Mouse (Mus musculus) layer of hippocampus, postnatal 14 days (tissue): ENCODE data around the gene Dppa4. TPM values are rescaled to one million over a fixed set of nuclear protein-coding genes. Genes with fewer than 3 reads are reported as not detected.

Experiments used
- DNase-seq, 2 experiments: peaks; one replicate each; pipeline ENCODE4 v3.0.0; 2021 to 2022; ENCODE audit warnings: low spot score in 2 of 2, mixed read lengths in 1 of 2
- total RNA-seq, 2 experiments: library from RNA; stranded (reverse); gene quantifications; 2 replicates each; pipeline ENCODE4 v1.2.3; 2021

The Dppa4 gene
- total RNA-seq, 2 experiments from 2014 or later, result not detected

- DNase-seq, result no peak
Observed at GRCm38 (mm10) chr16:48323602-48324345, 40.2 kb downstream of the Dppa4 start.

DNA sequence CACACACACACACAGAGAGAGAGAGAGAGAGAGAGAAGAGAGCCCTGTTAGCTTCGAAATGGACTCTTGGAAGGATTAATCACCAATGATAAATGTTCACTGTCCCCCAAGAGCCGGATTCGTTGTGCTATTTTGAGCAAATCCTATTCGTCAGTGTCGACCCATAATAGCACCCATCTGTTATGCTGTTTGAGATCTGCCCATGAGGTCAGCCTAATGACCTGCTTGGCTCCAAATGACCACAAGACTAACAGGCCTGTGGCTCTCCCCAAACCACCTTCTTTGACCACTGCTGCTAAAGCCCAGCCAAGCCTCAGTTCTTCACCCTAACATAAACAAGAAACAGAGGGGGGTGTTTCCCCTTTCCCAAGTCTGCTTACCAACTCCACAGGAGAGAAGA, 43.4 kb downstream of the Dppa4 start:
- DNase-seq, result no peak

GRCm38 (mm10) chr16:48328420-48328819, 44.9 kb downstream of the Dppa4 start:
- DNase-seq, result no peak

DNA sequence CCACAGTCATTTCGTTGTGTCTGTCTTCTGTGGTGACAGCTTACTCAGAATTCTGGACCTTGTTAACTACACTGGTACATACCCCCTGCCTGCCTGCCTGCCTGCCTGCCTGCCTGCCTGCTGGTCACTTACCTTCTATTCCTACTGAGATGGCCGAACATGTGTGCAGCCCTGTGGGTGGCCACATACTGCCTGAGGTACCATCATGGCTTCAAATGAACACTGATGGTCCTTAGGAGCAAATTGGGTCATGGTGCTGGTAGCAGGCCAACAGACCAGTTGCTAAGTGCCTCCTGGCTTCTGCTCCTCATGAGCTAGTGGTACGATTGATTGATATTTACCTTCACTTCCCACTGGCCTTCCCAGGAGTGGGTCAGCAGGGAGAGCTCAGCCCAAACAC, 48.3 kb downstream of the Dppa4 start:
- DNase-seq, result no peak

- no peak for DNase-seq
Observed at GRCm38 (mm10) chr16:48335326-48335725, 51.8 kb downstream of the Dppa4 start.

Other genes starting within 250 kb of the Dppa4 start
- not detected for gene Dppa2, start 20.2 kb downstream of the Dppa4 start, total RNA-seq
- not detected for gene Gm5485, start 128.7 kb downstream of the Dppa4 start, total RNA-seq
- gene Morc1, start 147.5 kb downstream of the Dppa4 start, total RNA-seq, result under 1 TPM in 1 of 2 experiments, not detected in 1; 0.25 TPM